Mouse (Mus musculus) liver, embryonic 14.5 days (tissue): ENCODE results near the gene Kcnab1.

Experiments
- CTCF ChIP-seq: IDR thresholded peaks from 2 replicates; pipeline ENCODE4 v1.5.1; 2016; ENCODE audit warnings: antibody characterized with exemption, low read depth, control low read depth
- EP300 ChIP-seq: IDR thresholded peaks from 2 replicates; pipeline ENCODE4 v1.6.1; 2016; ENCODE audit warnings: antibody characterized with exemption, low read depth

GRCm38 (mm10) chr3:65213725-65214124 lies 104.5 kb downstream of the Kcnab1 start:
- TF ChIP-seq CTCF (no peak), EP300 (no peak)
